Mouse (Mus musculus) embryonic facial prominence, embryonic 14.5 days (tissue): Measurements from ENCODE around the gene Snph. TPM values are rescaled to one million over a fixed set of nuclear protein-coding genes. Genes with fewer than 3 reads are reported as not detected.

Source experiments
- ATAC-seq: fragments of 200-750 bp; cut with Nextera tagmentation; 2 replicates; pipeline ENCODE4 v1.8.0; 2017; ENCODE audit warnings: low read depth, moderate number of reproducible peaks, moderate TSS enrichment
- DNase-seq: peaks from one replicate; pipeline ENCODE4 v3.0.0-alpha.2; 2015; ENCODE audit warnings: low spot score
- H3K27ac ChIP-seq: fragments of 300-500 bp; sonication (generic); replicated peaks from 2 replicates; pipeline ENCODE4 v1.5.1; 2014; ENCODE audit warnings: low read depth, mild to moderate bottlenecking, low read length, moderate library complexity
- H3K27me3 ChIP-seq: fragments of 300-500 bp; sonication (generic); replicated peaks from 2 replicates; pipeline ENCODE4 v1.6.1; 2014; ENCODE audit warnings: low read length; ENCODE audit not compliant: control insufficient read depth, insufficient read depth
- H3K36me3 ChIP-seq: fragments of 300-500 bp; sonication (generic); 2 replicates; pipeline ENCODE4 v1.6.1; 2014; ENCODE audit warnings: low read length, mixed read lengths; ENCODE audit not compliant: control insufficient read depth, insufficient read depth
- H3K4me1 ChIP-seq: fragments of 300-500 bp; sonication (generic); 2 replicates; pipeline ENCODE4 v1.6.1; 2014; ENCODE audit warnings: antibody characterized with exemption, low read length; ENCODE audit not compliant: control insufficient read depth, insufficient read depth
- H3K4me2 ChIP-seq: fragments of 300-500 bp; sonication (generic); 2 replicates; pipeline ENCODE4 v1.6.1; 2014; ENCODE audit warnings: low read depth, mild to moderate bottlenecking, low read length, moderate library complexity, mixed read lengths
- H3K4me3 ChIP-seq: fragments of 300-500 bp; sonication (generic); 2 replicates; pipeline ENCODE4 v1.5.1; 2014; ENCODE audit warnings: low read depth, mild to moderate bottlenecking, low read length
- H3K9ac ChIP-seq: fragments of 300-500 bp; sonication (generic); 2 replicates; pipeline ENCODE4 v1.6.1; 2014; ENCODE audit warnings: low read depth, mild to moderate bottlenecking, low read length, moderate library complexity, mixed read lengths
- H3K9me3 ChIP-seq: fragments of 300-500 bp; sonication (generic); 2 replicates; pipeline ENCODE4 v1.6.1; 2016; ENCODE audit warnings: low read length; ENCODE audit not compliant: control insufficient read depth
- WGBS: fragments of 180-500 bp; shearing (Covaris S2); extraction: QIAGEN DNeasy Blood & Tissue Kit; methylation state at CpG from one replicate; pipeline ENCODE4 v1.1.7; 2014; 5-methylcytosine and 5-hydroxymethylcytosine counted together
- polyA plus RNA-seq: library from polyadenylated mRNA; unstranded; fragments of >200 nt; fragmentation: Nextera tagmentation; extraction: Ambion mirVana; gene quantifications from 2 replicates; pipeline ENCODE4 v1.2.1, GENCODE M21; 2014

Snph gene
- polyA plus RNA-seq, 1 experiment from 2014 or later, result 2.5 TPM

DNA sequence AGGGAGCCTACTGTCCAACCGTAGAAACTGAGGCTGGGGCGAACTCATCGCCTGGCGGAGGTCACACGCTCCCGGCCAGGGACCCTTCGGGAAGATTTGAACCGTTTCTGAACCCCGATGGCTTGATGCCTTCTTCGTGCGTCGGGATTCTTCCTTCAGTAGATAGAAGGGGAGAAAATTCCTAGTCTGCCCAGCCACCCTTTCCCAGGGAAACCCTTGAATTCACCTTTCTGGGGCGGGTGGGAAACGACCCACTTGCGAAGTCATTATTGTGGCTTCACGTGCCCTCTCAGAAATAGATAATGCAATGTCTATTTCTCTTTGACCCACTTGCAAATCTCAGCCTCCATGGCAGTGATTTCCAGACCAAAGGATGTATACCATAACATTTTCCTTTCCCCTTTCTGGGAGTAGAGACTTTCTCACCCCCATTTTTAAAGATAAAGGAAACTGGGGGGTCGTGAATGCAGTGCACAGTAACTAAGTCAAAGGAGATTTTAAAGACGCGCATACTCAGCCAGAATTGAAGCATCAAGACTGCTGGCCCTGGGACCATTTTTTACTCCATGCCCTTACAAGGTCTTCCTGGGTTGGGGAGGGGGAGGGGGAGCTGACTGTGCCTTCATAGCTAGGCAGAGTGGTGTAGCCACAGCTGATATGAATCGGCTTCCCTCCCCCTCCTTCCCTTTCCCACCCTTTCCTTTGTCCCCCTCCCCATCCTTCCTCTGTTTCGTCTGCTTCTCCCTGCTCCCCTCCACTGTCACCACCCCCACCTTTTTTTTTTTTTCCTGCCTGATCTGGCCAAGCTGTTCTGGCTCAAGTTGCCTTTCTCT lies 89.1 kb downstream of the Snph start:
- H3K36me3 ChIP-seq, result peaks cover 42% of the 10 kb centered on the region
- WGBS, result 1% methylated on average over 21 of the region's 21 CpGs
- H3K27ac ChIP-seq, result peak overlapping the region; percentile 89
- H3K4me1 ChIP-seq, result peaks cover 26% of the 10 kb centered on the region
- no peaks in the 10 kb centered on the region for H3K9me3 ChIP-seq
- H3K4me3 ChIP-seq, result peak overlapping the region; percentile 97
- peak overlapping the region; percentile 77 for H3K4me2 ChIP-seq
- ATAC-seq, result no peak
- no peaks in the 10 kb centered on the region for H3K27me3 ChIP-seq
- peak overlapping the region; percentile 95 for H3K9ac ChIP-seq
- DNase-seq, result peak; percentile 80

DNA sequence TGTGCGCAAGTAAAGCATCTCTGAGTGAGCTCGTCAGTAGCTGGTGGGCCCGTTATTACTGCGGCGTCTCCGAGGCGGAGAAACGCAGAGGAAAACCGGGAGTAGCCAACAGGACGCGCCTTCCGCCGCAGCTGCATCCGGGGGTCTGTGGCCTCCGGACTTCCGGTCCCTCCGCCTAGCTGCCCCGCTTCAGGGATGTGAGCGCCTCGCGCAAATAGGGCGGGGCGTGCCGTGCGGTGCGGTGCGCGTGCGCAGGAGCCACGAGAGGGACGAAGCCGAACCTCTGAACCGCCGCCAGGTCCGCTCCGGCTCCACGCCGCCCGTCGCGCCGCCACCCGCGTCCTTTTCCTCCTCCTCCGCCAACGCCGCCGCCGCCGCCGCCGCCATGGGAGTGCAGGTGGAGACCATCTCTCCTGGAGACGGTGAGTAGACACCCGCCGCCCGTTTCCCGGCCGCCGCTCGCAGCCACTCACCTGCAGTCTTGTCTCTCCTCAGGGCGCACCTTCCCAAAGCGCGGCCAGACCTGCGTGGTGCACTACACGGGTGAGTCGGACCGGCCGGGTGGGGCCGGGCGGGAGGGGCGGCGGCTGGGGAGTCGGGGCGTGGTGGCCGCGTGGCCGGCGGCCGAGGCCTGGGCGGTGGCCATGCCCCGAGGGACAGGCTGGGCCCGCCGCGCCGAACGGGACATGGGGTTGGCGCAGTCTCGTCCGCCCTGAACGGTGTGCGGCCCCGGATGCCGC lies 89.9 kb downstream of the Snph start, which contains the start of gene Fkbp1a:
Gene Fkbp1a (plus strand): TSS at position 161 of the 740 bp plus-strand sequence.
- Histone ChIP-seq H3K4me2 (peak within 1 kb of the TSS; percentile 77), H3K9ac (peak within 1 kb of the TSS; percentile 95), H3K36me3 (peaks cover 34% of the 10 kb centered on the region), H3K4me3 (peak within 1 kb of the TSS; percentile 97), H3K9me3 (no peaks in the 10 kb centered on the region), H3K27ac (peak within 1 kb of the TSS; percentile 89), H3K4me1 (peaks cover 26% of the 10 kb centered on the region), H3K27me3 (no peaks in the 10 kb centered on the region)
- DNase-seq (peak; percentile 97), ATAC-seq (peak; percentile 97)
- WGBS, result under 1% methylated on average over 28 of the region's 93 CpGs

Other genes with a start within 250 kb of the Snph start
- gene 4921509C19Rik, start 156.4 kb downstream of the Snph start, polyA plus RNA-seq, result not detected in 2 replicates
- 200 and 220 TPM in 2 replicates for gene Nsfl1c, start 138.4 kb downstream of the Snph start, polyA plus RNA-seq
- 630 and 649 TPM in 2 replicates for gene Fkbp1a, start 90.1 kb downstream of the Snph start, polyA plus RNA-seq
- gene Sdcbp2, start 60.0 kb downstream of the Snph start, polyA plus RNA-seq, result 1.5 and 1.6 TPM in 2 replicates
- not detected in 2 replicates for gene Rad21l, start 35.9 kb upstream of the Snph start, polyA plus RNA-seq
- gene Tmem74b, start 69.4 kb upstream of the Snph start, polyA plus RNA-seq, result 2.5 and 3.1 TPM in 2 replicates
- gene Psmf1, start 111.6 kb upstream of the Snph start, polyA plus RNA-seq, result 38.9 and 48.4 TPM in 2 replicates
- gene Rspo4, start 210.3 kb upstream of the Snph start, polyA plus RNA-seq, result 0.50 and 0.89 TPM in 2 replicates